Mouse (Mus musculus) stomach, embryonic 16.5 days (tissue): Measurements from ENCODE around the gene Bmpr1b. TPM values are rescaled to one million over a fixed set of nuclear protein-coding genes. Genes with fewer than 3 reads are reported as not detected.

Source experiments
- ATAC-seq: fragments of 200-750 bp; cut with Nextera tagmentation; 2 replicates; pipeline ENCODE4 v1.8.0; 2017; ENCODE audit warnings: moderate number of reproducible peaks, moderate TSS enrichment; ENCODE audit not compliant: insufficient read depth, low FRiP score
- H3K27ac ChIP-seq: fragments of 300-500 bp; sonication (generic); 2 replicates; pipeline ENCODE4 v1.5.1; 2014; ENCODE audit warnings: low read length
- H3K27me3 ChIP-seq: fragments of 300-500 bp; sonication (generic); 2 replicates; pipeline ENCODE4 v1.6.1; 2014; ENCODE audit warnings: low read length, control low read depth, mixed read lengths; ENCODE audit not compliant: control insufficient read depth, insufficient read depth
- H3K36me3 ChIP-seq: fragments of 300-500 bp; sonication (generic); 2 replicates; pipeline ENCODE4 v1.6.1; 2014; ENCODE audit warnings: low read length; ENCODE audit not compliant: control insufficient read depth, insufficient read depth
- H3K4me1 ChIP-seq: fragments of 300-500 bp; sonication (generic); 2 replicates; pipeline ENCODE4 v1.6.1; 2014; ENCODE audit warnings: low read length, control low read depth, mixed read lengths; ENCODE audit not compliant: control insufficient read depth, insufficient read depth
- H3K4me2 ChIP-seq: fragments of 300-500 bp; sonication (generic); 2 replicates; pipeline ENCODE4 v1.6.1; 2014; ENCODE audit warnings: low read depth, low read length, mixed read lengths
- H3K4me3 ChIP-seq: fragments of 300-500 bp; sonication (generic); replicated peaks from 2 replicates; pipeline ENCODE4 v1.5.1; 2014; ENCODE audit warnings: mild to moderate bottlenecking, low read length
- H3K9ac ChIP-seq: fragments of 300-500 bp; sonication (generic); 2 replicates; pipeline ENCODE4 v1.6.1; 2014; ENCODE audit warnings: low read length
- H3K9me3 ChIP-seq: fragments of 300-500 bp; sonication (generic); replicated peaks from 2 replicates; pipeline ENCODE4 v1.6.1; 2016; ENCODE audit warnings: low read length, control low read depth; ENCODE audit not compliant: control insufficient read depth
- WGBS: fragments of 180-500 bp; shearing (Covaris S2); extraction: QIAGEN DNeasy Blood & Tissue Kit; methylation state at CpG from one replicate; pipeline ENCODE4 v1.1.7; 2014; 5-methylcytosine and 5-hydroxymethylcytosine counted together
- polyA plus RNA-seq: library from polyadenylated mRNA; unstranded; fragments of >200 nt; fragmentation: Nextera tagmentation; extraction: Ambion mirVana; gene quantifications from 2 replicates; pipeline ENCODE4 v1.2.1, GENCODE M21; 2015

The Bmpr1b gene
- polyA plus RNA-seq, 1 experiment from 2014 or later = 8.5 TPM

GRCm38 (mm10) chr3:142043006-142043405 lies 126.2 kb downstream of the Bmpr1b start:
- 78% methylated on average over 5 of the region's 5 CpGs for WGBS
- H3K27me3 ChIP-seq = no peaks in the 10 kb centered on the region
- no peaks in the 10 kb centered on the region for H3K36me3 ChIP-seq
- no peak overlapping the region for H3K27ac ChIP-seq
- H3K9ac ChIP-seq = no peak overlapping the region
- no peaks in the 10 kb centered on the region for H3K4me1 ChIP-seq
- ATAC-seq = no peak
- no peak overlapping the region for H3K4me2 ChIP-seq
- H3K9me3 ChIP-seq = no peaks in the 10 kb centered on the region
- no peak overlapping the region for H3K4me3 ChIP-seq

DNA sequence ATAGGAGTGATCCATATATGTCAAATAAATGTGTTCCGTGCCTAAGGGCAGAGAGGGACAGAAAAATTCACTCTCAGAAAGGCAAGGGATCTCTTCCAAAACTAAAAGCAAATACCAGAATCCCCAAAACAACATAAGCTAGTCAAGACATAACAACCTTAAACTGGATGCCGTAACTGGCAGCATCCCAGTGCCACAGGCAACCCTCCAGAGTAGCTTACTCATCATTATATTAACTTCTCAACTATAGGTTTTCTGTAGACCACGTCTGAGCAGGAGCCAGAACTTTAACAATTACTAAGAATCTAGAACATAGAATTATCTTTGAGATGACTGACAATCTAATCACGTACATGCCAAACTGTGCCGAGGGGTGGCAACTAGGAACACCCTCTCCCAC lies 128.9 kb downstream of the Bmpr1b start:
- H3K4me2 ChIP-seq = no peak overlapping the region
- ATAC-seq = no peak

DNA sequence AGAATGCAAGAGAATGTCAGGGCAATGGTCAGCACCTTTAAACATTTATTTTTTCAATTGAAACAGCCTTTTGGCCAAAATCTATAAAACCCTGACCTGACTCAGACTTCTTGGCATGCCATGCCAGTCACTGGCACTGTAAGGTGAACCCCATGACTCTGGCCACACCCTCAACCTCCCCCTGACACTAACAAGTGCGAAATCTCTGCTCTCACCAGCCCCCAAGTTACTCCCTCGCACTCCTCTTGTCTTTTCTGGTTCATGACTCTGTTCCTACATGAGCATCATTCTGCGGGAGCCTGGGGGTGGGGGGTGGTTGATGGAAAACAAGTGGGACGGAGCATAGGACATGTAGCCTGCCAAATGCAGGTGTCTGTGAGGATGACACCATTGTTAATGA lies 135.1 kb downstream of the Bmpr1b start:
- no peaks in the 10 kb centered on the region for H3K9me3 ChIP-seq
- no peak overlapping the region for H3K9ac ChIP-seq
- 52% methylated on average over 4 of the region's 4 CpGs for WGBS
- H3K4me1 ChIP-seq = peaks cover 3% of the 10 kb centered on the region; the same call in 1 of the 2 replicates
- H3K4me3 ChIP-seq = no peak overlapping the region
- ATAC-seq = no peak
- no peak overlapping the region for H3K27ac ChIP-seq
- H3K27me3 ChIP-seq = no peaks in the 10 kb centered on the region
- no peak overlapping the region for H3K4me2 ChIP-seq
- H3K36me3 ChIP-seq = no peaks in the 10 kb centered on the region

More for the DNA sequence above, 128.9 kb downstream of the Bmpr1b start:
- H3K9ac ChIP-seq = no peak overlapping the region
- H3K27me3 ChIP-seq = no peaks in the 10 kb centered on the region
- WGBS = 85% methylated on average over 5 of the region's 5 CpGs
- H3K4me1 ChIP-seq = no peaks in the 10 kb centered on the region
- no peak overlapping the region for H3K27ac ChIP-seq
- no peaks in the 10 kb centered on the region for H3K36me3 ChIP-seq
- H3K4me3 ChIP-seq = no peak overlapping the region
- H3K9me3 ChIP-seq = no peaks in the 10 kb centered on the region

- no peak overlapping the region for H3K4me3 ChIP-seq
- no peaks in the 10 kb centered on the region for H3K36me3 ChIP-seq
- no peaks in the 10 kb centered on the region for H3K27me3 ChIP-seq
- 80% methylated on average over 7 of the region's 7 CpGs for WGBS
- H3K4me1 ChIP-seq = no peaks in the 10 kb centered on the region
- H3K9me3 ChIP-seq = no peaks in the 10 kb centered on the region
- no peak overlapping the region for H3K4me2 ChIP-seq
- no peak overlapping the region for H3K9ac ChIP-seq
- no peak for ATAC-seq
- no peak overlapping the region for H3K27ac ChIP-seq
These were observed 149.5 kb downstream of the Bmpr1b start for GRCm38 (mm10) chr3:142019716-142020115.

GRCm38 (mm10) chr3:141984548-141984947 lies 184.7 kb downstream of the Bmpr1b start:
- 65% methylated on average over 7 of the region's 7 CpGs for WGBS
- Histone ChIP-seq H3K9ac (no peak overlapping the region), H3K4me3 (no peak overlapping the region), H3K4me1 (no peaks in the 10 kb centered on the region), H3K9me3 (no peaks in the 10 kb centered on the region), H3K27me3 (no peaks in the 10 kb centered on the region), H3K36me3 (no peaks in the 10 kb centered on the region), H3K27ac (no peak overlapping the region), H3K4me2 (no peak overlapping the region)
- ATAC-seq = no peak

GRCm38 (mm10) chr3:141981613-141982432 lies 187.4 kb downstream of the Bmpr1b start:
- H3K9ac ChIP-seq = no peak overlapping the region
- H3K36me3 ChIP-seq = no peaks in the 10 kb centered on the region
- no peak overlapping the region for H3K4me3 ChIP-seq
- H3K9me3 ChIP-seq = no peaks in the 10 kb centered on the region
- H3K27ac ChIP-seq = no peak overlapping the region
- H3K4me1 ChIP-seq = peaks cover 2% of the 10 kb centered on the region; the same call in 1 of the 2 replicates
- no peak for ATAC-seq
- no peaks in the 10 kb centered on the region for H3K27me3 ChIP-seq
- H3K4me2 ChIP-seq = peak overlapping the region; percentile 21; the same call in 1 of the 2 replicates
- WGBS = 65% methylated on average over 24 of the region's 24 CpGs

DNA sequence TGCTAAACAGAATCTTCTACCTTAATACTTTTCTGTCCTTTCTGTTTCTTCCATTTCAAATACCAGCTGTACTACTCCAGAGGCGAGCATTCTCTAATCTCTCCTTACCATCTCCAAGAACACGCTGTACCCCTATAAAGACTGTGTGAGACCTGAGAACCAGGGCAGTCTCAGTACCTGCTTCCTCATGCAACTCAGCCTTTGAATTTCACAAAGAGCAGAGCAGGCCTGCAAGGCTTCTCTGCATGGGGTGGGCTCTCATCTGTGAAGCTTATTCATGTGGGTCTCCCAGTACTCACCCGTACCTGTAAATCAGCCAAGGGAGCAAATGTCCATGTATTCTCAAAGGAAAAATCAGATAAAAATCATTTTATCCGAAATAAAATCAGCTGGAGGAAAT lies 203.0 kb downstream of the Bmpr1b start:
- no peaks in the 10 kb centered on the region for H3K4me1 ChIP-seq
- H3K4me3 ChIP-seq = no peak overlapping the region
- H3K9ac ChIP-seq = no peak overlapping the region
- no peaks in the 10 kb centered on the region for H3K9me3 ChIP-seq
- 63% methylated on average over 4 of the region's 4 CpGs for WGBS
- no peak overlapping the region for H3K27ac ChIP-seq
- H3K27me3 ChIP-seq = no peaks in the 10 kb centered on the region
- no peak for ATAC-seq
- no peaks in the 10 kb centered on the region for H3K36me3 ChIP-seq
- no peak overlapping the region for H3K4me2 ChIP-seq

DNA sequence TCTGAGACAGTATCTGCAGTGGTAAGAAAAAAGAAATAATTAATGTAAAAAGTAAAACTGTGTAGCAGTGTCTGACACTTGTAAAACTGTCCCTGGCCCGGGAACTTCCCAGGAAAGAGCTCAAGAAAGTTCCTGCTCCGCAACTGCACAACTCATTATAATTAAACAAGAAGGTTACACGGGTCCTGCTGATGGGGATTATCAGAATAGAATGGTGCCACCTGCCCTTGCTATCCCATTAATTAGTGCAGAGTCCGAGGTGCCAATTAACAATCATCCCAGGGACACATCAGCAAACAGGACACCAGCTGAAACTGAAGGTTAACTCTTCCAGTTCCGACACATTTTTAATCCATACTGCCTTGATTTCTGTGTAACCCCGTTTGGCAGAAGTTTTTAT lies 216.3 kb downstream of the Bmpr1b start:
- Histone ChIP-seq H3K9ac (no peak overlapping the region), H3K9me3 (no peaks in the 10 kb centered on the region), H3K4me1 (no peaks in the 10 kb centered on the region), H3K4me2 (no peak overlapping the region), H3K36me3 (no peaks in the 10 kb centered on the region), H3K4me3 (no peak overlapping the region), H3K27me3 (no peaks in the 10 kb centered on the region), H3K27ac (no peak overlapping the region)
- no peak for ATAC-seq
- WGBS = 52% methylated on average over 6 of the region's 6 CpGs

DNA sequence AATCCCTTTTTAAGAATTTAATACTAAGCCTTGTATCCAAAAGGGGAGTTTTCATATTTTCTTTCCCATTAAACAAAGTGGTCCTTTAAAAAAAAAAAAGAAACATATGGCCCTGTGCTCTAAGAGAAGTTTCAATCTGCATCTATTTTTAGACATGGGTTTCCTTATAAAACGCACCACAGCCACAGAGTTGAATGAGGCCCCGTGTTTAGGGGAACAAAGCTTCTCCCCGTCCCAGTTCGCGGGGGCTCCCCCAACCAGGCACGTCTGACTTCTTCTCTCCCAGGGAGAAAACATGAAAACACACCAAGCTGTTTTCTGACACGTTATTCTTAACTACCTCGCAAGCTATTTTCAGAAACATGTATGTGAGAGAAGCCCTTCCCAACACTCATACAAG lies 218.6 kb downstream of the Bmpr1b start:
- no peaks in the 10 kb centered on the region for H3K36me3 ChIP-seq
- no peaks in the 10 kb centered on the region for H3K9me3 ChIP-seq
- H3K27me3 ChIP-seq = no peaks in the 10 kb centered on the region
- no peak overlapping the region for H3K9ac ChIP-seq
- no peak for ATAC-seq
- no peak overlapping the region for H3K27ac ChIP-seq
- no peak overlapping the region for H3K4me2 ChIP-seq
- H3K4me3 ChIP-seq = no peak overlapping the region
- WGBS = 52% methylated on average over 8 of the region's 8 CpGs
- no peaks in the 10 kb centered on the region for H3K4me1 ChIP-seq
